Mouse (Mus musculus) lung, postnatal 25 days (tissue): ENCODE data around the gene Ninl.

ENCODE experiments used
- DNase-seq: peaks from one replicate; pipeline ENCODE4 v3.0.0; 2022; ENCODE audit warnings: low spot score

Gene Ninl

DNA sequence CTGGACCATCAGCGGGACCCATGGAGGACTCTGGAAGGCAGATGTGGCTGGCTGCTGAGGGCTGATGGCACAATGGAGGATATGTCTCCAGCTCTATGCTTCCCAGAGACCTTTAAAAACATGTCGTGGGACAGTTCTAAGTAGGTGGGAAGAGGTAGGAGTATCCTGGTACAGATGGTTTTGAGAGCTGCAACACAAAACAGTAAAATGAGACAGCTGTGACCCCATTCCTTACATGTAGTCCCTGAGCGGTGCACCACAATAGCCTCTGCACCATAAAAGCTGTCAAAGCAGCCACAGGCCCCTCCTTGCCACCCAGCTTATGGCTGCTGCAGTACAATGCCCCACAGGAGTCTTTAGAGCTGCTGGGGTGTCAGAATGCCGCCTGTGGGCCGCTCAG is 41.6 kb downstream of the Ninl start:
- no peak for DNase-seq

DNA sequence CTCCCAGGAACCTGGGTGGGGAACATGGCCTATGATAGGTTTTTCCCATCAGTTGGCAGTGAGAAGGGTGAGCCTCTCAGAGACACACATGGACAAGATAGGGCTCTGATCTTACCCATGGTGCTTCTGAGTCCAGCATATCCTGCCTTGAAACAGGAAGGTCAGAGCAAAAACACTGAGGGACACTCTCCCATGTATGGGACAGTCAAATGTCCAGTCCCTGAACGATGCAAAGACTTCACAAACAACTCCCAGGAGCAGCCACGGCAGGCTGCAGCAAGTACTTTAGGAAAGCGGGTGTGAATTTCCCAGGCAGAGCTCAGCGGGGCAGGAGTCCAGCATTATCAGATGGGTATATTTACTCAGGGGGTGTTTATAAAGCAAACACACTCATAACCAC is 43.9 kb downstream of the Ninl start:
- DNase-seq = no peak

DNA sequence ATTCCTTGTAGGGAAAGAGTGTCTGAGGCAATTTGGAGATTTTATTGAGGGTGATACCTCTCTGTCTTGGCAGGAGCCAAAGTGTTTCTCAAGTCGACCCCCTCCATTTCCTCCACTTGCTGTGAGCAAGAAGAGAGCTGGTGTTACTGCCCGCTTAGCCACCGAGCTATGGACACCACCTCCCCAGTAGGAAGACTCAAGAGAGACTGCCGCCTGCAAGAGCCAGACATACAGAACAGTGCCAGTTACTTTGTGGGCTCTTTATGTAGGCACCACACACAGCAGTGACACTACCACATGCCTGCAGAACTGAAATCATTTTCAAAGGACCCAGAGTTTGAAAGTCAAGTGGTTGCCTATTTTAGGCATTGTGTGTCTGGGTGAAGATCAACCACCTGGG is 48.1 kb downstream of the Ninl start:
- no peak for DNase-seq

DNA sequence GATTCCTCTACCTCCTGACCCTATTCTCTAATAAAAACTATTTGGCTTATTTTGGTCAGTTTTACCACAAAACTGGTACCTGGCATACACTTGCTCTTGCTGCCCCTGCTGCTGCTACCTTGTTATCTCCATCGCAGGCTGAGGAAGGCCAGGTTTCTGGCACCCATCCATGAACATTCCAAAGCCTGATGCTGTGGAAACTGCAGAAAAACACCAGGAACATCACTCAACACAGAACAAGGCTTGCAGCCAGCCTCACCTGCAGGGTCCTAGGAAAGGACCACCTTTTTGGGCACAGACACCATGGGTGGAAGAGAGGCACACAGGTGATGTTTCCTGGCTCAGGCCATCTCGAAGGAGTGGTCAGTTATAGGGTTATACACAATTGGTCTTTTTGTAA is 48.7 kb downstream of the Ninl start:
- DNase-seq = no peak

DNA sequence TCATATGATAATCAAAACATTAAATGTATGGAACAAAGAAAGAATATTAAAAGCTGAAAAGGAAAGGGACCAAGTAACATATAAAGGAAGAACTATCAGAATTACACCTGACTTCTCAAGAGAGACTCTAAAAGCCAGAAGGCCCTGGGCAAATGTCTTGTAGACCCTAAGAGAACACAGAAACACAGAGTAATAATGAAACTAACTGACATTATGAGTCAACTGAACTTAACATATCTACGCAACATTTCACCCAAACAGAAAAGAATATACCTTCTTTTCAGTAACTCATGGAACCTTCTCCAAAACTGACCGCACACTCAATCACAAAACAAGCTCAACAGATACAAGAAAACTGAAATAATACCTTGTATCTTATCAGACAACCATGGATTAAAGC is 53.8 kb downstream of the Ninl start:
- DNase-seq = no peak

DNA sequence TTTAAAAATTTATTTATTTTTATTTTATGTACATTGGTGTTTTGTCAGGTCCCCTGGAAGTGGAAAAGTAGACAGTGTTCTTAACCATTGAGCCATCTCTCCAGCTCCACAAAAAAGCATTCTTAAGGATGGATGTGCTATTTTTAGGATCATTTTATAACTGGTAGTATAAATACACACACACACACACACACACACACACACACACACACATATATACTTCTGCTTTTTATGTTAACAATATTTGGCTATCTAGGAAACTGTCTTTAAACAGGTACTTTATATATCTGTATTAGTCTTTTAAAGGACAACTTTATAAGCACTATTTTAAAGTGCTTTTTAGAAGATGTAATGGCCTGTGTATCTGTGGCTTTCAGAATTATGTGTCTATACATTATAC is 57.1 kb downstream of the Ninl start:
- DNase-seq = no peak

DNA sequence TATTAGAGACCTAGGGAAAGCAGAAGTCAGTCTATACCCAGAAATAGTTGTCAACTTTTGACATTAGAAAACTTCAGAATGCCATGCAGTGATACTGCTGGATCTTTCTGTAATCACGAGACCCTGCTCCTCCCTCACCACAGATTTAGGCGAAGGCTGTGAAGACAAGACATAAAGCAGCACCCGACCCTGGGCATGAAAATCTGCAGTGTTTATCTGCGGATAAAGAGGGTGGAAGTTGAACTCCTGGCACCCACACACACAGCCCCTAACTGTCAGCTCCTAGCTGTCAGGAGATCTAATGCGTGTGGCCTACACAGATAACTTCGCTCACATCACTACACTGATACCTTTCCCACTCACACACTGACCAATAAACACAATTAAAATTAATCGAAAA is 57.7 kb downstream of the Ninl start:
- DNase-seq = no peak

DNA sequence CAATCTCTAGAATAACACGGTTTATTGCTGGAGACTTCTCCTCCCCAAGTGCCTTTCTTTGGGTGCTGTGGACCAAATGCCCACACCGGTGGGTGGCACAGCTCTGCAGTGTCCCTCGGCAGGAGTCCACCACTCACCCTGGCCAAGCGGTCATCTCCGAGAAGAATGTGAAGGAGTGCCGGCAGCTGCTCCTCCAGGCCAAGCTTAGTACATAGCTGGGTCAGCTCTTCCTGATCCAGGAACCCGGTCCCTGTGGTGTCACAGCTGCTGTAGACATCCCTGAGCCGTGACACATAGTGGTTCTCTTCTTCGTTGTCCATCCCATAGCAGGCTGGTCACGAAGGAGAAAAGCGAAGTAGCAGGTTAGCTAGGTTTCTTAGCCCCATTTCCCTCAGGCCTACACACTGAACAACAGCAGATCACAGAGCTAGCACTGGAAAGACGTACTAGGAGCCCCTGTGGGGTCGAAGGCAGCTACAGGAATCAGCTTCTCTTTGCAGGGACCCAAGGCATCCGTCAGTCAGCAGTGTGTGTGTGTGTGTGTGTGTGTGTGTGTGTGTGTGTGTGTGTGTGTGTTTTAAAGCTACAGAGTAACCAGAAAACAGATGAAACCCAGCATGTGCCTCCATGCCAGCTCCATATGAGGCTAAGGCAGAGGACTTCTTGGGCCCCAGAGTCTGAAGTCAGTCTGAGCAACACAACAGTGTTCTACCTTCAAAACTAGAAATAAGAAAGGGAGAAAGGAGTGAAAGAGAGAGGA is 59.1 kb downstream of the Ninl start:
- DNase-seq = no peak

DNA sequence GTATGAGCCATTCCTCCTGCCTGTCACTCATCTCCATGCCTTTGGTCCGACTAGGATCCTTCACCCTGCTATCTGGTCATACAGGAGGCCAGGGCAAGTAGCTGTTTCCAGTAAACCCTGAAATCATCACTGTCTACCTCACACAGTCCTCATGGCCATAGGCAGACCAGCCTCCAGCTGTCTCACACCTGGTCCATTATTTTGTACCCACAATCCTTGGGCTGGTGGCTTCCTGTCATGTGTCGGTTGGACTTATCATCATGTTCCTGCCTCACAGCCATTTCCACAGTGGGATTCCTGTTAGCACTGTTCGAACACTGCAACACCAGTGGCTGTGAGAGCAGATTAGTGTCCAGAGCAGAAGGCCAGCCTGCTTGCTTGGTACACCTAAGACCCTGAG is 60.4 kb downstream of the Ninl start:
- no peak for DNase-seq

DNA sequence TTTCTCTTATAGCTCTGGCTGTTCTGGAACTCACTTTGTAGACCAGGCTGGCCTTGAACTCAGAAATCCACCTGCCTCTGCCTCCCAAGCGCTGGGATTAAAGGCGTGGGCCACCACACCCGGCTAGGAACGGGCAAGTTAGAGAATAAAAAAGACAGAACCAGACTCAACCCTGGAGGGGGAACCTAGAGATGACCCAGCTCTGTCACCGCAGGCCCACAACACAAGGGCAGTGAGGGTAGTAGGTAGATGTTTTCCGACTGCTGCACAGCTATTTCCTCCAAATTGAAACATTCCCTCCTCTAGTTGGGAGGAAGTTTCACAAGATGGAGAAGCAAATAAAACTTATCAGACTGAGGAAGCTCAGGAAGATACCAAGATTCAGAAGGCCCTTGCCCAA is 61.5 kb downstream of the Ninl start:
- no peak for DNase-seq

DNA sequence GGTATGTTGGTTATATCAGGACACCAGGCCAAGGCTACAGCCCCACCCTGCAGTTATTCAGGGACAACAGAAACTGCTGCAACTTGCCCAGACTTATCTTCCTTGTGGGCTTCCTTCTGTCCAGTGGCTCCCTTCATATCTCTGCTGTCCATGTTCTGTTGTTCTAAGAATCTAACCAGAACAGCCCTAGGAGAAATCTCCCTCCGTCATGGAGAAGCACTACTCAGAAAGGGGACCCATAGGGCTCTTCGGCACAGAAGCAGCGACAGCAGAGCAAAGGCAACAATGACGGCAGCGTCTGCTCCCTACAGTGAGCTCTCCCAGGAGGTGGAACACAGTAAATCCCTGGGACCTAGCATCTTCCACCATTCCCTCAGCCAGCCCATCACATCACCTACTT is 62.3 kb downstream of the Ninl start:
- no peak for DNase-seq

DNA sequence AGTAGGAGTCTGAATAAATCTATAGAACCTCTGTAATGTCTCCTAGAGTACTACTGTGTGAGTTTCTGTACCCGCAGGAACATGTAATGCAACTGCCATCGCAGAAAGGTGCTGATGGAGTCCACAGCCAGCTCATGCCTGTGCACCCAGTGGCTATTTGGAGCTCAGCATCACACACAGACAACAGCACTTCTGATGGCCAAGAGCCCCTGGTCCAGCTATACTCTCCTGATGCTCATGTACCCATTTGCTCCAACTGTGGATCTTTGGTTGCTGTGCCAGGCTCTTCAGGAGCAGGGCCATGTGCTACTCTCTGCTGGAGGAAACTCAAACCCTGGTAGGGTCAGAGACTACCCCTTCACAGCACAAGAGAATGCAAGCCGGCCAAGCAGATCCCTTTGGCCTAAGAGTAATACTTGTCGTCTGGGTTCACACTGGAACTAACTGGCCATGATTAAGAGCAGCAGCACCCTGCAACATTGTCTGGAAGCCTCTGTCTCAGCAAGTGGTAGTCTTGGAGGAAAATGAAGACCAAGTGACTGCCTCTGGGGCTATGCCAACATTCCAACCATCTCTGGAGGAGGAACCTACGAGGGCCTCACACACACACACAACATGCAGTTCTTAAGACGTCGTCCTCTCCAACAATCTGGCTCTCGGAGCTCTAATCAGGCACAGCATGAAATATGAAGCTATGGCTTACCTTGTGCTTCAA is 65.6 kb downstream of the Ninl start:
- DNase-seq = no peak

DNA sequence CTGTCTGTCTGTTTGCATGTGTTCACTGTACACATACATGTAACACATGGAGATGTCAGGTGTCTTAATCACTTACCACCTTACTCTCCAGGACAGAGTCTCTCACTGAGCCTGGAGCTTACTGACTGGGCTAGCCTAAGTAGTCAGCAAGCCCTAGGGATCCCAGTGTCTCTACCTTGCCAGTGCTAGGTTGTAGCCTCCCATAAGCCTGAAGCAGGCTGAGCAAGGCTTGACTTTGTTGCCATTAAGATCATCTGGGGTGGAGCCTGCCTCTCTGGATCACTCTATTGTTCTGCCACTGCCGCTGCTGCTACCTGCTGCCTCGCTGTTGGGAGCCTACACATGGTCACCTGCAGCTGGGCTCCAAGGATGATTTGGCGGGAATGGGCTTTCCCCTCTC is 66.5 kb downstream of the Ninl start:
- DNase-seq = no peak

DNA sequence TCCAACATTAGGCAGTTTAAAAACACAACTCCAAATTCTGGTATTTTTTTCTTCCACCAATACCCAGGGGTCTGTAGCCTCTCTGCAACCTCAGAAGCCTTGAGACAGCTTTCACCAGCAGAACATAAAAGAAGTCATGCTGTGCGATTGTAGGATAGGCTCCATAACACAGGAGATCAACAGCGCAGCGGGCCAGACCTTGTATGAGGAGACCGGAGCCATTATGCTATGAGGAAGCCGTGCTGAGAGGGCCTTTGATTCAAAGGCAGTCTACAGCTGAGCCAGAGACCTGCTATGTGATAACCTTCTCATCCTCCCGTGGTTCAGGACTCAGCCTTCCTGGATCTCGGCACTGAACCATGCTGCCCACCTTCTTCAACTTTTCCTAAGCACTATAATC is 67.3 kb downstream of the Ninl start:
- no peak for DNase-seq

DNA sequence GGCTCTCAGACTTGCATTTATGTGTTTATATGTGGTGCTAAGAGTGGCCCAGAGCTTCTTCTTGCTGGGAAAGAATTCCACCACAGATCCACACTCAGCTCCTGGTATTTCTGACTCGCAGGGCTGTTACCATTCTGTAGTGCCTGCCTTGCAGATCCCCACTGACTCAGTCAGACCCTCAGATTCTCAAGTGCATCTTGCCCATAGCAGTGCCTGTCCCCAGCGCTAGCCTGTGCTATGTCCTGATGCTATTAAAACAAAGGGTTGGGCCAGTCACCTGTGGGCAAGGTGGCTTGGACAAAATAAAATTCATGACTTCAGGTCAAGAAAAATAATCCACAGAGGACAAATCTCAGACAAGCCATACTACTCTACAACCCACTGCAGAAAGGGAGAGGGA is 70.0 kb downstream of the Ninl start:
- DNase-seq = no peak

DNA sequence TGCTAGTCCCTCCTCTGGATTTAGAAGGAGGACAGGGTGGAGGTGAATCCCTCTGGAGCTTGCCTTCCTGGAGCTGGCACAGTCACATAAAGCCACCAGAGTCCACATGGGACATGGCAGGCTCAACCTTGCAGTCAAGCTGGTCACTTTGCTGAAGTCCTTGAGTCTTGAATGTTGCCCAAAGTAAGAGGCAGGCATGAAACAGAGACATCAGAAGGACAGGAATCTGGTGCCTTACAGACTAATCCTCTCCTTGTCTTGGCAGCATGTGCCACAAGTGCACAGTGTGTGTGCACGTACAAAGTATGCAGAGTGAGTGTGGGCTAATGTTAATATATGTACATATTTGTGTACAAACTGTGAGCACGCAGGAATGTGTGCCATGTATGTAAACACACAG is 71.7 kb downstream of the Ninl start:
- no peak for DNase-seq

DNA sequence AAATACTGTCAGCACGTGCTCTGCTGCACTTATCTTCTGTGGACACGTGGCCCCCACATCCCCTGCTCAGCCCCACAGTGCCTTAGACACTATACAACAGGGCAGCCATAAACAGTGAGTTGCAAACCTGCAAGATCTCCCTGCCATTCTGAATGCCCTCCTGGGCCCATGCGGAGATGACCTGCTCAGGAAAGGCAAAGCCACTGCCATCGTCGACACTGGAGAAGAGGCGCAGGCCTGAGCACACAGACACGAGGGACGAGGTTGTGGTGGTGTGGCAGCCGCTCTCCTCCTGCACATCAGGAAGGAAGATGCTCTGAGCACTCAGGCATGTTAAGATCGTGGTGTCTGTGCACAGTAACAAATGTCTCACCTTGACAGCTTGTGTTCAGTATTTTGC is 73.2 kb downstream of the Ninl start:
- DNase-seq = no peak

DNA sequence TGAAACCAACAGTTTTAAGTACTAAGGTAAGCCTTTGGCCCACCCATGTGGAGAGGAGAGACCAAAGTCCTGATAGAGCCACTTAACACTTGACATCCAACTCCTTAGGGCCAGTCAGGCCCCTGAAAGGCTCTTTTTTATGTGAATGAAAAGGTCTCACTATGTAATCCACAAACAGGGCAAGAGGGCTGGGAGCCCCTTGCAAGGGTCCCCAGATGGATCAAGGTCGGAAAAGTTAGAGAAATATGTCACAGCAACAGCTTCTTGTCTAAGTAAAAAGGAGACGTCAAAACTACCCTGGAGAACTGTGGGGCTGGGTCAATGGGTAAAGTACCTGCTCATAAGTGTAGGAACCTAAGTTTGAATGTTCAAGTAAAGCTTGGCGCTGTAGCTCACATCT is 74.5 kb downstream of the Ninl start:
- DNase-seq = no peak

DNA sequence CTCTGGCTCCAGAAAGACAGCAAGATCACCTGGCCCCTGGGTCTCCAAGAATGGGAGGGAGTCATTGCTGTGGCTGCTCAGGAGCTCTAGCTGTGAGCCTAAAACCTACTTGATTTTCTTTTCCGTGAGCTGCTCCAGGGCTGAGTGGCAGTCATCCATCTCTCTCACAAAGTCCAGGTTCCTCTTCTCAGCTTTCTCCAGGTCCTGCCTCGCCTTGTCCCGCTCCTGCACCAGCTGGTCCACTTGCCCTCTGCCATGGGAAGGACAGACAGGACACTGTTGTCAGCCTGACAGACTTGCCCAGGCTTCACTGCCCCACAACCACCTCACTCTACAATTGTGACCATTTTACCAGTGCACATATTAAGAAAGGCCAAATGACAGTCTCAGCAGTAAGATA is 75.9 kb downstream of the Ninl start:
- DNase-seq = no peak

DNA sequence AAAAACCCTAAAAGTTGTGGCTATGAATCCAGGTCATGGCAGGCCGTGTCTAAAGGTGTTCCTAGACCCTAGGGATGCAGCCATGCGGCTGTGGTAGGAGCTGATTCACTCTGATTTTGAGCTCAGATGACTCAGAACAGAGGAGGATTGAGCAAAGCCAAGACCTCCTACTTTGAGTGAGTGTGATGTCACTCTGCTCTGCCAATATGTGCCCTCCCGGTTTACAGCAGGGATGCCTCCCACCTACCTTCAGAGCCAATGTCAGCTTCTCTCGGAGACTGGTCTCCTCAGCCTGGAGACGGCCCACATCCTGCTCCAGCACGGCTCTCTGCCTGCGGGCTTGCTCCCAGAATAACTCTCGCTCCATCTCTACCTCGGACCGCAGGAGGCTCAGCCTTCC is 79.7 kb downstream of the Ninl start:
- DNase-seq = no peak

DNA sequence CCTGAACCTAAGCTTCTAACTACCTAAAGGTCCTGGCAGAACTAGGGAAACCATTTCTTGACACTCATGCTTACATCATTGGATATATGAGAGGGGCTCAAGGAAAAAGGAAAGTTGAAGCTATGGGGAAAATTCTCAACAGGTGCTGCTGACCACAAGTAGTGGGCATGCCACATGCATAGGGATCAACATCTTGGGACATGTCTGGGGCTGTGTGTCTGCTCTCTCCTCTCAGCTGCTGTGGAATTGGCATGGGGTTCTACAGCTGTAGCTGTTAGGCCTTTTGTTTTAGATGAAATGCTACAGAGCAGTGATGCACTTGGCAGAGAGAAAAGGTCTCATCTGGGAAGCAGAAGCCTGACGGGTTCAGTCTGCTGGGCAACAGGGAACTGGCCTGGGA is 83.3 kb downstream of the Ninl start:
- no peak for DNase-seq

DNA sequence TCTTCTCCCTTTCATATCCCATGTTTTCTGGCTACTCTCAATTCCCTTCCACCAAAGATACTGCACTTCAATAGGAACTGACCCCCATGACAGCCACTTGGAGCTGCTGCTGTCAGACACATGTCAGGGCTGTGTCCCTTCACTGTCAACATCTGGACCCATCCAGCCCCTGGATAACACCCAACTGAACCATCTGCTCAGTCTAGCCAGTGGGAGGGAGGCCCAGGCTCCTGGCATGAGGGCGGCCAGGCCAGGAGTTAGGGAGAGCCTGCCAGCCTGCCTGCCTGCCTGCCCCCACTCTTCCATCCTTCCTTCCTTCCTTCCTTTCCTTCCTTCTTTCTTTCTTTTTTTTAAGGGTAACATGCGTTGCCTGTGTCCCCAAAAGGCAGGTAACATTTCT is 88.0 kb downstream of the Ninl start:
- no peak for DNase-seq

DNA sequence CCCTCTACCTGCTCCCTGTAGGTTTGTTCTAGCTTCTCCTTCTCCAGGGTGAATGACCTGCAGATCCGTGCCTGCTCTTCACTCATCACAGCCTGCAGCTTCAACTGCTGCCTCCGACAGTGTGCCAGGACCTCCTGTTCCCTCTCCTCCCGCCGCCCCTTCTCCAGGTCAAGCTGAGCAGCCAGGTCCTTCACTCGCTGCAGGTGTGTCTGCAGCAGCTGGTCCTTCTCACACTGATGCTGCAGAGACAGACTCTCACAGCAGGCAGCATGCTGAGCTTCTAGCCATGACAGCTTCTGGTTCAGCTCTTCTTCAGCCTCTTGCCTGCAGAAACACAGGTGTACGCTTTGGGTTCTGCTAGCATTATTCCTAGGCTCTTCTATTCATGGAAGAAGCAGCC is 89.1 kb downstream of the Ninl start:
- no peak for DNase-seq

DNA sequence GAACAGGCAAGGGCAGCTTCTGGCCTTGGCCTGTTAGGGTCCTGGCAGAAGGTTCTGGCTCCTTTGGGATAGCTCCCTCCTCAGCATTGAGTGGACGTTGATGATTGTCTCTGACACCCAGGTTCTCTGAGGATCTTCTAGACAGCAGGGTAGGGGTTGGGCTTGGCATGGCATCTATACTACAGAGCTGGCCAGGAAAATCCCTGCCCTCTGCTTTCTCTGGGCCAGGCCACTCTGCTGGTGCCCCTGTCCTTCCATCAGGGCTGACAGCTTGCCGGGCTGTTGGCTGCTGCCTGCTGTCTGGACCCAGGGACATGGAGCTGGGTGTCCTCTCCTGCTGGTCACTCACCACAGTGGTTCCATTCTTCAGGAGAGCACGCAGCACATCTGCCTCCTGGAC is 89.5 kb downstream of the Ninl start:
- DNase-seq = no peak
